Mouse (Mus musculus) hindlimb bud, embryonic 11.5 days (tissue): ENCODE measurements around the gene Nsfl1c.
"Not testable (repeated sequence)": the region's sequence is repeated elsewhere in the genome, so short reads cannot be mapped to it uniquely, and the experiment has no call there.

Experiments
- DNase-seq: peaks from one replicate; pipeline ENCODE4 v3.0.0-alpha.2; 2012; ENCODE audit warnings: low read depth, low spot score; ENCODE audit errors: extremely low spot score

The Nsfl1c gene

DNA sequence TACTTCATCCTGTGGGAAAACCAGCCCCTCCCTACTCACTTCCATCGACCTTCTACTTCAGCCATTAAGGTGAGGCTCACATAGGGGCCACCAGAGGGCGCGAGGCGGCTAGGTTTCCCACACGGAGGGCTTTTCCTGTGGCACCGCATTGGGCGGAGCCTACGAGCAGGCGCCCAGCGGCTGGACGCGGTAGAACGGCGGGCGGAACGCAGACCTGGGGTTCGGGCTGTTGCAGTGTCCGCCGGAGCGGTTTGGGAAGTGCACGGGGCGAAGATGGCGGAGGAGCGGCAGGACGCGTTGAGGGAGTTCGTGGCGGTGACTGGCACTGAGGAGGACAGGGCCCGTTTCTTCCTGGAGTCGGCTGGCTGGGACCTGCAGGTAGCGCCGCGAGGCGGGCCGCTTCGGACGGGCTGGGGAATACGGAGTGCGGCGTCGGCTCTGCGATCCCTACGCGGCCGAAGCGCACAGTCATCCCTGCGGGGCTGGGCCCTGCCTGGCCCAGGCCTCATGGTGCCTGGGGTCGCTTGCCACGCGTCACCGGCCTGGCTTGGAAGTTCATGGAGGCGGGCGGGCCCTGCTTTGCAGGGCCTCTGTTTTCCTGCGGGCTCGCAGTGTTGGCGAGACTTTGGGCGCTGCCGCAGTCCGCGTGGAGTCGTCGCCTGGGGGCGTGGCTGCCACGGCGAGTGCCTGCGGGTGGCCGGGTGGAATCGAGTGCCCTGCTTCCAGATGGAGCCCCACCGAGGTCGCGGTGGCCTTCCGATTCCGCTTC, at the start of gene Nsfl1c:
TSS of gene Nsfl1c (plus strand) at position 148 of the 769 bp plus-strand sequence.
- DNase-seq: peak; percentile 89

DNA sequence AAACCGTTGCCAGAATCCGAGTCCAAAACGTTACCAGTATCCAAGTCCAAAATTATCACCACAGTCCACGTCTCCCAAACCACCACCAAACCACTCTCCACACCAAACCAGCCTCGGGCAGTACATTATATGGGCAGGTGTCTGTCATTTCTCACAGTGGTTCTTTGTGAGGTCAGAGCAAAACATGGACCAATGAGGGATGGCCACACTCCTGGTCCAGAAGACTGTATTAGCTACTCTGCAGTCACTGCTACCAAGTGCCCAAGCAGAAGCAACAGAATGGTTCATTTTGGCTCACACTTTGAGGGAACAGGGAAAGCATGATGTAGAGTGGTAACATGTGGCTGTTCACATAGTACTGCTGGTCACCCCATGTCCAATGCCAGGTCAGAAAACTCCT, 17.9 kb upstream of the Nsfl1c start, which contains the start of gene 4921509C19Rik:
TSS of gene 4921509C19Rik (minus strand) at position 101 of the 400 bp plus-strand sequence.
- DNase-seq: not testable (repeated sequence)

DNA sequence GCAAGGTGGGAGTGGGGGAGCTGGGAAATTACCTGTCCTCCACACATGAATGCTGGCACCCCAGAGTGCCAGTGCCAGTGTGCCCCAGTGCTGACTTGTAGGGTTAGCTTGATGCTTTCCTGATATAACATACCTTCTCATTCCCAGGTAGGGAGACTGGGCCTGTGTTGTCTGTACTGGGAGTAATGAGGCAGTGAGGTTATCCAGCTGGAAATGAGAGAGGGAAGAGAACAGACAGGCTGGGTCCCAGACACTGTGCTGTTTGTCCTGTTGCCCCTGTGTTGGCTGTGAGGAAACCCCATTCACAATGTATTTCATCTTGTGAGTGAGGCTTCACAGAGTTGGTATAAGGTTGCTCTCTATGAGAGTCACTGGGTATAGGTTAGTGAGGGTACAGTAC, 7.5 kb upstream of the Nsfl1c start:
- DNase-seq: no peak

DNA sequence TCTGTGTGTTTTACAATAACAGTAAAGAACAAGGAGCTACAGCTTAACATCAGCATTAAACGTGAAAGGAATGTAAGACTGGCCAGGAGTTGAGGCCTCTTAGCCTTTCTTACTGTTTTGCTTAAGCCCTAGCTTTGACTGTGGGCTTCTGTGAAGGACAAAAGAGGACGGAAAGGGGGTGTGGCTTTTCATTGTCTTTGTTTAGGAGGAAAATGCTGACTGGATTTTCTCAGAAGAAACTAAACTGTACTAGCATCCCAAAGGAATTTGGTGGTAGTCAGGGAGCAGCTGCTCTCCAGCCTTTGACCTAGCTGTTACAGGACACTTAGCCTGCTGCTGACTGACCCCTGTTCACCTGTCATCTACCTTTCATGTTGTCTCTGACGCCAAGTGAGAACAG, 4.4 kb downstream of the Nsfl1c start:
- no peak for DNase-seq

DNA sequence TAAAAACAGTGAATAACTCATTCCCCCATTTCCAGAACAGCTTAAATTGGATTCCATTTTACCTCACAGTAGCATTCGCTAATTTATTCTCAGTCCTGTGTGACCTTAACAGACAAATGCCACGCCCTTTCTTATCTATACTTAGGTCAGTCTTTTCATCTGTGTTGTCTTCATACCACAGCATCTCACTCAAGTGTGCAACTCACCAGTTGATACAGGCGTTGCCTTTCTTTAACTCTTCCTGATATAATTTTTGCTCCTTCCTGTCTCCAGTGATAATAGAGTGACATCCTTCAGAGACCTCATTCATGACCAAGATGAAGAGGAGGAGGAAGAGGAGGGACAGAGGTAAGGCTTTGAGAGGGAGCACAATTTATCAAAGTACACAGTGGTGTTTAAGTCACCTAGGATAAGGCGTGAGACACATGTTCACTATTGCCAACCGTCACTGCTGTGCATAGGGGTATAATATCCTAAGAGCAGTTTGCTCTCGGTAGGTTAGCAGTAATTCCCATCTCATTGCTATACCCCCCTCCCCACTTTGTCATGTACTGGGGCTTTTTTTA, 6.5 kb downstream of the Nsfl1c start:
- DNase-seq: no peak

DNA sequence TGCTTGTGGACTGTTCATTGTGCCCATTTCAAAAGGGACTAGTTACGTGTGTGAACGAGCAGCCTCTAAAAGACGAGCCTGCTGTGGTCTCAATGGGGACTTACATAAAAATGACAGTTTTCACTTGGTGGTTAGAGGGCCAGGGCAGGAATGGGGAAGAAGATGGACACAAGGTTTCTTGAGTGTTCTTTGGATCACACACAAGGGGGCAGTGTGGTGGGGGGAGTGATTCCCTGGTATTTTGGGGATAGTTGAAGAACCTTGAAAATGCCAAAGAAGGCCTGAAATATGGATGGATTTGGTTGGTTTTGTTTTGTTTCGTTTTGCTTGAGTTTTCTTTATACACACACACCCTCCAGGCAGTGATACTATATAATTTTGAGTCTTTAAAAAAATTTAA, 10.2 kb downstream of the Nsfl1c start:
- no peak for DNase-seq

DNA sequence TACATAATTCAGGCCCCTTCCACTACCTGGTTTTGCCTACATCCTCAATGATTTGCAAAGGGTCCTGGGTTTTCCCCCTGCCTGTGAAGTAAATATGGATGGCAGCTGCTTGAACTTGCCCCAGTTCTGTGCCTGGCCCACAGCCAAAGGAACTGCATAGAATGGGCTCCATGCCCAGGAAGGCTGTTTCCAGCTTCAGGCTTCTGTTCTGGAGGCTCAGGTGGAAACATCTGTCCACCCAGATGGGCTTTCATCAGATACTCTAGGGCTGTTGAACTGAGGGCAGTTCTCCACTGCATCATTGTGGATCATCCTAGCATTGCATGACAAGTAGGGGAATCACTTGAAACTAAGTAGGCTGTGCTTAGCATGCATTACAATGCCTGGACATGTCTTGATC, 18.2 kb downstream of the Nsfl1c start:
- no peak for DNase-seq

DNA sequence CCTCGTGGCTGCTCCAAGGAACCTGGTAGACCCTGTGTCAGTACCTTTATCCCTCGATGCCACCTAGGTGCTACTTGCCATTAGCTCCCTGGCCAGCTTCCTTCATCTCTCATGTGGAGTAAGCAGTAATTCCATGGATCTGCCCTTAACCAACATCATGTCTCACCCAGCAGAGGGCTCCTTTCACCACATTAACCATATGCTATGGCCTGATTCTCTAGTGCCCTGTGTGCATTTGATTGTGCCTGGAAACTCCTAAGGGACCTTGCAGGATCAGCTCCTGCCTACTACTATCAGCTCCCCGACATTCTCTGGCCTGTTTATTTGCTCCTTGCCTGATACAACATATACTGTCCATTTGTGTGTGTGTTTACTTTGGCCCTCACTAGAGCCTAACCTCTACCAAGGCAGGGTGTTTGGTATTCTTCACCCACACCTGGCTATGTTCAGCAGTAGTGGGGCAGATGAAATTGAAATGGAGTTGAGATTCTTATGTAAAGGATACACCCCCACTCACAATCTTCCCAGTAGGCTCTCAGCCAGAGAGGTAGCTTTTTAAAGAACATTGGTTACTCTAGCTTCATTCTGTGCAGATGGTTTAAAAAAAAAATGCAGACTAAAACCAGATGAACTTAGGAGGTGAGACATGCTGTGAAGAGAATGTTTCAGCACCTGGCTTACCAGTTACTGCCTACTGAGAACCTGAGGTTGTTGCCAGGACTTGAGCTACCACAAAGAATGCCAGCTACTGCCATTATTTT, 19.7 kb downstream of the Nsfl1c start:
- no peak for DNase-seq

DNA sequence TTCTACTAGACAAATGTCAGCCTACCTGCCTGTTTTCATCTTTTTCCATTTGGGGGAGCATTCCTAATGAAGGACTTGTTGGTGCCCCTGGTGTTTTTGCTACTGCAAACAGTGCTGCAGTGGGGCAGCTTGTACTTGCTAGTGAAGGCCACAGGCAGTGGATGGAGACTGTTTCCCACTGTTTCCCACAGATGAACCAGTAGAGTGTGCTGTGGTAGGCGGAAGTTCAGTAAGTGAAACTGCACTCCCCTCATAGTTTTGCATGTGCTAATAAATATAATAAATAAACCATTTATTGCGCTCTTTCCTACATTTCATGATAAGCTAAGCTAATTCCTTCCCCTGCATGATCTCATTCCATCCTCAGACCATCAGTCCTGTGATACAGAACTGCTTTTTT, 25.0 kb downstream of the Nsfl1c start:
- DNase-seq: no peak

DNA sequence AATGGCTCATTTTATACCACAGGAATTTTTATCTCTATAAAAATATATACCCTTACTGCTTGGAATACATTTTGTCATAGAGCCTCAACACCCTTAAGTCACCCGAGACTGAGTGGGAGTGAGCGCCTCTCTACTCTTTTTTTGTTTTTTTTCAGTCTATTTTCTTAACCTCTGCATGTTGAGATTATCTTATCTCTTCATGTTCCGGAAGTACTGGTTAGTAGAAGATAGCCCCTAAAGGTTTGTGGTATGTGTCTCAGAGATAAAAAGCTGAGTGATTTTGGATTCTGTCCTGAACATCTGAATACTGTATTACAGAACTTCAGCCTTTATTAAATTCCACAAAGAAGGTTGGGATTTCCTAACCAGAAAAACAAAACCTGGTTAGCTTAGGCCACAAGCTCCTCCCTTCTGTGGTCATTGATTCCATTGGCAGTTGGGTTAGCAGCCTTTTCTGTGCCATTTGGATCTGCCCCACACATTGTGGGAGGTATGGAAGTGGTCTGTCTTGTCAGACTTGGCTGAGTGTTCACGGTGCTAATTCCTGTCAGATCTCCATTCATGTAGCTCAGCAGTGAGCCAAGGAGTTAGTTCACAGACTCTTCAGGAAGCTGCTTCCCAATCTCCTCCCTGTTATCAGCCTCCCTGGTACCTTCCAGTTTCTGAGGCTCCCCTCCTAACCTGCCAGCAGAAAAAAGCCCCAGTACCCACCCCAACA, 30.5 kb downstream of the Nsfl1c start:
- no peak for DNase-seq

DNA sequence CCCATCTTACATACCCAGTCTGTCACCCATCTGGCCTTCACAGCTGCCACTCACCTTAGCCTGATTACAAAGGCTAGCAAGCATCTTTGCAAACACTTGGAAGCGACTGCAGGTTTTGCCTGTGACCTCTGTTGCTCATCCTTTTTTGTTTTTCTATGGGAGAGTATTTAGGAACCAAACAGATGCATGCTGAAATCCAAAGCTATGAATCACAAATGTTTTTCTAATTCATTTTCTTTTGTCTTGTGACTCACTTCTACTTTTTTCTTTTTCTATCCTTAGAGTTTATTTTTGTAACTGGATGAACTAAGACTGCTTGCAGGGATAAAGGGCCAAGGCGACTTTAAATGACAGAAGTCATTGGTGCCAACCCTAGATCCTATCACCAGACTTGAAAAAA, 31.5 kb downstream of the Nsfl1c start:
- no peak for DNase-seq

DNA sequence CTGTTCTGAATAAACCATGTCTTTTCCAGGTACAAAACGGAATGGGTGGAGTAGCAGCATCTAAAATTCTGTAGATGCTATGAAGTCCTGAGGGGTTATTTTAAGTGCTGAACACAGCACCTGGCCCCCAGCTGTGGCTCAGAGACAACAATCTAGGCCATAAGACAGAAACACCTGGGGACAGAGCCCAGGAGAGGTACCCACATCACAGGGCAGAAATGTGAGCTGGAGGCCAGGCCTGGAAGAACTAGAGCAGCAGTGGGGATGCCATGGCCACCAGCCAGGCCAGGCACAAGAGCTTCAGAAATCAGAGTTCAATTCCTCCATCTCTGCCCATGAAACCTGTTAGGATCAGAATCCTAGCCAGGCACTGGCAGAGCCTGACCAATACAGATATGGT, 34.1 kb downstream of the Nsfl1c start:
- DNase-seq: no peak

DNA sequence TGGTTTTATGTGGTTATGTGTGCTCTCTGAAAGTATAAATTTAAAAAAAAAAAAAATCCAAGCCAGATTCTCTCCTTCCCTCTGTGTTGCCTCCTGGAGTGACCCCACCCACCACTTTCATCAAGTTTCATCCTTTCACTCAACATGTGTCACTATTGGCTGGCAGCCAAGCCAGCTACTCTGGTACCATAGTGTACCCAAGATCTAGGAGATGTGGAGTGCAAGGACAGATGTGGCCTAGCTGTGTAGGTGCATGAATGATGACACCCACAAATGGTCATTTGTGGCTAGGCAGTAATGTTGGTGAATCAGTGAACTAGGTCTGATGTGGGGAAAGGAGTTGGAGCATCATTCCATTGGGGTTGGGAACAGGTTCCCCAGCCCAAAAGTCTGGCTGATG, 35.2 kb downstream of the Nsfl1c start:
- DNase-seq: no peak

DNA sequence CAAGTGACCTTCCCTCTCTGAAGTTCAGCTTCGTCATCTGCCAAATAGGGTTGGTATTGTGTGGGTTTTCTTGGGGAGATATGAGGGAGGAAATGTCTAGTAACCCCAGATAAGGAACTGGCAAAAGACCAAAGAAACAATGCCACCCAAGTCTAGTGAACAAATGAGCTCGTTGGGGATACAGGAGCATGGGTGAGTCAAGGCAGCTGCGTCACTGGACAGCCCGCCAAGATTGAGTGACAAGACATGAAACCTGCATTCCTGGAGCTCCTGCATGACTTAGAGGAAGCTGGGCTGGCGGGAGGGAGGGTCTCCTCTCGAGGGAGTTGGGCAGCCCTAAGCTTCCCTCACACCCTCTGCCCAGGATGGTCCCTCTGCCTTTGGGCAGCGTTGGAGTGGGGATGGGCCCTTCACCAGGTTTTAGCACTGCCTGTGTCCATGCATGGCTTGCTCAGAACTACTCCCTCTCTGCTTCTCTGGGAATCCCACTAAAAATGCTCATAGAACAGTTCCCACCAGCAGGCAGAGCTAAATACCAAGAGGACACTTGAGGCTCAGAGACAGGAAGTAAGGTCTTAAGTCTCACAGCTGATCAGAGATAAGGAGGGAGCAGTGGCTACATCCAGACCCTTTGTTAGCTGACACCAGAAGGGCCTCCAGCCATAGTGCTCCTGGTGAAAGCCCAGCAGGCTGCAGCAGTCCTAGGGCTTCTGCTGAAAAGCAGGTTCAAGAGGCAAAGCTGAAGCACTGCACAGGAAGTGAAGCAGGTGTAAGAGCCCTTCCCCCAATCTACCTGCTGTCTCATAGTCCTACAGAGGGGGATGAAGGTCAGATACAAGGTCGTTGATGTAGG, 36.6 kb downstream of the Nsfl1c start:
- DNase-seq: no peak

DNA sequence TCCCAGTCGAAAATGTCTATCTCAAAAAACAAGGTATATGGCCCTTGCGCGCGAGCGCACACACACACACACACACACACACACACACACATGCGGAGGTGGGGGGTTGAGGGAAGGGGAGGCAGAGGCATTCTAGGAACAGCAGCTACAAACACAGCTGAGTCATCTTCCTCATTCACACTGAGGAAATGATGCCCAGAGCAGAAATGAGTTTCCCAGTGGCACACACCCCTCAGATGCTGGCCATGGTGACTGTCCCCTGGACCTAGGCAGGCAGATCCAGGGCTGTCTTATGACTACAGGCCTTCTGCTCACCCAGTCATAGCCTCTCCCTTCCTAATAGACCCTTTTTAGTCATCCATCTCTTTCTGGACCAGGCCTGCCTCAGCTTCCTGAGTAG, 39.6 kb downstream of the Nsfl1c start:
- no peak for DNase-seq

DNA sequence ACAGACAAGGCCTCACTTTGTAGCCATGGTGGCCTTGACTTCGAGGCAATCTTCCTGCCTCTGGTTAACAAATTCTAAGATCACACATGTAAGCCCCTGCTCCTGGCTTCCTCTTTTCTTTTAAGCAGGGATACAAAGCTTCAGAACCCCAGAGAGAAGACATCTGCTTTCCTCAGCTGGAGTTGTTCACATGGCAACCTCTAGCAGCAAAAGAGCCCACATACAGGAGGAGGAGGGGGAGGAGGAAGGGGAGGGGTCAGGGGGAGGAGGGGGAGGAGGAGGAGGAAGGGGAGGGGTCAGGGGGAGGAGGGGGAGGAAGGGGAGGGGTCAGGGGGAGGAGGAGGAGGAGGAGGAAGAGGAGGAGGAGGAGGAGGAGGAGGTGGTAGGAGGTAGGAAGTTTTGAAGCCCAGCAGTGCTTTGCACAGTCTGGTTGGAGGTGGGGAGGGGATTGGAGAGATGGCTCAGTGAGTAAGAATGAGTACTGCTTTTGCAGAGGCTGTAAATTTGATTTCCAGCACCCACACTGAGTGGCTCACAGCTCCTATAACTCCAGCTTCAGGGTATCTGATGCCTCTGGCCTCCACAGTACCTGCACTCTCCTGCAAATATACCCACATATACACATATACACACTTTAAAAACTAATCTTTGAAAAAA, 42.1 kb downstream of the Nsfl1c start:
- no peak for DNase-seq

DNA sequence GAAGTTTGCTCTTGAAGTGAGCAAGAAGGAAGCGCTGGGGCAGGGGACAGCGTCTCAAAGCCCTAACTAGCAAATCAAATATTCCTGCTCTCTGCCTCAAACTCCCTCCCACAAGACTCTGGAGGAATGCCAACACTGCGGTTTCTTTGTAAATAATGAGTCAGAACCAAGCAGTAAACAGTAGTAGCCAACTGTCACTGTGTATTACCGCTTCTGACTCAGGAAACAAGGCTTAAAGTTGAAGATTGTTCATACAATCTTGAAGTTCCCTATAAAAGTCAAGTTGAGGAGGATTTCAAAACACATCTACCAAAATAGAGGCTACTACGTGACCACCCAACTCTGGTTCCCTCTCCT, 42.6 kb downstream of the Nsfl1c start:
- DNase-seq: no peak

DNA sequence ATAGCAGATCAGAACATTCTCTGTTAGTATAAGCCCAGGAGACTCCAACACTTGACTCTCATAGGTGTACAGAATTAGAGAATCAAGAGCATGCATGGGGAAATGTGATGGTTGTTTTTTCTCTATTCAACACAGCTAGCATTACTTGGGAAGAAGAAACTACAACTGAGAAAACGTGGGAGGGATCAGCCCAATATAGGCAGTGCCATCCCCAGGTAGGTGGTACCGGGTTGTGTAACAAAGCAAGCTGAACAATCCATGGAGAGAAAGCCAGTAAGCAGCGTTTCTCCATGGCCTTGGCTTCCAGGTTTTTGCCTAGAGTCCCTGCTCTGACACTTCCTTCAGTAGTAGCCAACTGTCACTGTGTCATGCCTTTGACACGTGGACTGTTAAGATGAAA, 44.7 kb downstream of the Nsfl1c start:
- DNase-seq: no peak

DNA sequence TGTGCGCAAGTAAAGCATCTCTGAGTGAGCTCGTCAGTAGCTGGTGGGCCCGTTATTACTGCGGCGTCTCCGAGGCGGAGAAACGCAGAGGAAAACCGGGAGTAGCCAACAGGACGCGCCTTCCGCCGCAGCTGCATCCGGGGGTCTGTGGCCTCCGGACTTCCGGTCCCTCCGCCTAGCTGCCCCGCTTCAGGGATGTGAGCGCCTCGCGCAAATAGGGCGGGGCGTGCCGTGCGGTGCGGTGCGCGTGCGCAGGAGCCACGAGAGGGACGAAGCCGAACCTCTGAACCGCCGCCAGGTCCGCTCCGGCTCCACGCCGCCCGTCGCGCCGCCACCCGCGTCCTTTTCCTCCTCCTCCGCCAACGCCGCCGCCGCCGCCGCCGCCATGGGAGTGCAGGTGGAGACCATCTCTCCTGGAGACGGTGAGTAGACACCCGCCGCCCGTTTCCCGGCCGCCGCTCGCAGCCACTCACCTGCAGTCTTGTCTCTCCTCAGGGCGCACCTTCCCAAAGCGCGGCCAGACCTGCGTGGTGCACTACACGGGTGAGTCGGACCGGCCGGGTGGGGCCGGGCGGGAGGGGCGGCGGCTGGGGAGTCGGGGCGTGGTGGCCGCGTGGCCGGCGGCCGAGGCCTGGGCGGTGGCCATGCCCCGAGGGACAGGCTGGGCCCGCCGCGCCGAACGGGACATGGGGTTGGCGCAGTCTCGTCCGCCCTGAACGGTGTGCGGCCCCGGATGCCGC, 48.5 kb downstream of the Nsfl1c start, which contains the start of gene Fkbp1a:
TSS of gene Fkbp1a (plus strand) at position 161 of the 740 bp plus-strand sequence.
- DNase-seq: peak; percentile 73
